Comparison of ENCODE assay signal across 9 mouse cellular contexts in genomic region chr3:133754911-133755259, GRCm38 (mm10).
DNase-seq lines count a peak whose midpoint lies in the region; ATAC-seq and TF ChIP-seq lines count a peak whose summit lies in the region.
"Had no signal": no experiment of that assay in that cellular context is flagged by ENCODE, and none has a peak within 500 bp of the region (broad histone marks: within the 10 kb centered on the region; RNA-seq: fewer than 3 reads in every experiment).

No protein-coding gene starts in this region.

- TF ChIP-seq CTCF in forebrain, postnatal 0 days (IDR thresholded peaks at IDR 0.05; ENCODE audit: low read depth) = peak; percentile 32; the same call in 1 of the 2 replicates
- no peak for TF ChIP-seq CTCF in kidney, adult 2 months (conservative IDR thresholded peaks at IDR 0.05; ENCODE audit: insufficient read depth, insufficient read length, low read depth, low read length)

- TF ChIP-seq POLR2A in kidney, adult 2 months (IDR thresholded peaks at IDR 0.05; ENCODE audit: low read depth, low read length) = no peak

- H3K27ac ChIP-seq in forebrain, postnatal 0 days (ENCODE audit: low read depth, low read length) = no peak overlapping the region; the same call in 1 of the 2 replicates
- H3K27ac ChIP-seq in kidney, adult 2 months (ENCODE audit: insufficient read depth, low read depth, low read length) = peak overlapping the region; percentile 56
- H3K27ac ChIP-seq in neural tube, embryonic 13.5 days (replicated peaks) = peak overlapping the region; percentile 70

- no peak overlapping the region for H3K4me3 ChIP-seq in forebrain, postnatal 0 days (ENCODE audit: low read depth, low read length)
- no peak overlapping the region for H3K4me3 ChIP-seq in kidney, adult 2 months (ENCODE audit: insufficient read depth, low read depth, low read length)
- H3K4me3 ChIP-seq in neural tube, embryonic 13.5 days = no peak overlapping the region

- peak; percentile 49; the same call in 1 of the 2 replicates for ATAC-seq in forebrain, postnatal 0 days
- peak; percentile 91 for ATAC-seq in neural tube, embryonic 13.5 days (ENCODE audit: low read depth)

- peak overlapping the region; percentile 27 for H3K4me2 ChIP-seq in forebrain, postnatal 0 days (ENCODE audit: low read depth)
- H3K4me2 ChIP-seq in neural tube, embryonic 13.5 days = peak overlapping the region; percentile 46

- WGBS in forebrain, postnatal 0 days = 4% methylated on average over 3 of the region's 3 CpGs
- WGBS in kidney, adult 2 months = 5% methylated on average over 3 of the region's 3 CpGs
- 3% methylated on average over 3 of the region's 3 CpGs for WGBS in neural tube, embryonic 13.5 days

- H3K9ac ChIP-seq in forebrain, postnatal 0 days = no peak overlapping the region
- no peak overlapping the region for H3K9ac ChIP-seq in neural tube, embryonic 13.5 days

- H3K9me3 ChIP-seq in forebrain, postnatal 0 days (ENCODE audit: low read length) = no peaks in the 10 kb centered on the region
- H3K9me3 ChIP-seq in neural tube, embryonic 13.5 days = no peaks in the 10 kb centered on the region
- H3K9me3 ChIP-seq: G1E had no signal

- H3K27me3 ChIP-seq in forebrain, postnatal 0 days (ENCODE audit: insufficient read depth, low read length) = no peaks in the 10 kb centered on the region
- no peaks in the 10 kb centered on the region for H3K27me3 ChIP-seq in kidney, adult 2 months (replicated peaks; ENCODE audit: control insufficient read depth, insufficient read depth, low read length)
- H3K27me3 ChIP-seq in neural tube, embryonic 13.5 days = no peaks in the 10 kb centered on the region

- peak; percentile 9 to 23 for DNase-seq in heart, adult 18-20 months
- no peak for DNase-seq in heart, adult 9 months (ENCODE audit: low spot score in 2 of 2)
- peak; percentile 3 for DNase-seq in cerebellum, adult 11 months
- DNase-seq in forebrain, postnatal 0 days = peak; percentile 74
- DNase-seq in kidney, adult 2 months = peak; percentile 92
- peak; percentile 88 to 90 for DNase-seq in left cerebral cortex, postnatal 14 days (ENCODE audit: low spot score in 2 of 2)
- no peak for DNase-seq in spleen, postnatal 4 days (ENCODE audit: low spot score in 2 of 2)

- H3K4me1 ChIP-seq in forebrain, postnatal 0 days (ENCODE audit: insufficient read depth) = 0 out of 2 replicates have a peak, but pooled peaks cover 4% of the 10 kb centered on the region
- peaks cover 24% of the 10 kb centered on the region; the same call in 1 of the 2 replicates for H3K4me1 ChIP-seq in kidney, adult 2 months (ENCODE audit: control insufficient read depth, insufficient read depth, low read length)
- peaks cover 22% of the 10 kb centered on the region for H3K4me1 ChIP-seq in neural tube, embryonic 13.5 days (replicated peaks)

- intact Hi-C loops in left cerebral cortex, postnatal 14 days (cut with DNase I) = loop anchor here (10.0 kb wide), 2 partner anchors 210 to 440 kb away; partner anchors contain the start of genes Ppa2 and Tet2

- no peaks in the 10 kb centered on the region for H3K36me3 ChIP-seq in forebrain, postnatal 0 days (ENCODE audit: insufficient read depth)
- no peaks in the 10 kb centered on the region for H3K36me3 ChIP-seq in kidney, adult 2 months (ENCODE audit: control insufficient read depth, insufficient read depth, low read length)
- H3K36me3 ChIP-seq in neural tube, embryonic 13.5 days = no peaks in the 10 kb centered on the region
- H3K36me3 ChIP-seq: G1E had no signal

Comparison
In these comparisons a context has a peak if more than half of its experiments do, and no peak if none do; other contexts are left out.
1. DNase-seq: peak in heart, adult 18-20 months (2 of 2), cerebellum, adult 11 months (single experiment), forebrain, postnatal 0 days (single experiment), kidney, adult 2 months (single experiment) and left cerebral cortex, postnatal 14 days (2 of 2); none in heart, adult 9 months (0 of 2) and spleen, postnatal 4 days (0 of 2).